In genomic region chr3:27222488-27222887, GRCm38 (mm10) we compare ENCODE assay signal across 26 mouse cellular contexts.
"Had no signal": no experiment of that assay in that cellular context is flagged by ENCODE, and none has a peak within 500 bp of the region (broad histone marks: within the 10 kb centered on the region; RNA-seq: fewer than 3 reads in every experiment).

No protein-coding gene starts in this region.

- H3K36me3 ChIP-seq: hindbrain, embryonic 10.5 days; hindbrain, embryonic 12.5 days; intestine, embryonic 15.5 days; limb, embryonic 10.5 days; limb, embryonic 12.5 days; liver, embryonic 13.5 days had no signal

- H3K27ac ChIP-seq: gastrocnemius, adult 2 months; heart, embryonic 10.5 days; hindbrain, embryonic 10.5 days; hindbrain, embryonic 12.5 days; hindbrain, embryonic 14.5 days; intestine, embryonic 15.5 days; layer of hippocampus, adult 2 months; left cerebral cortex, adult 2 months; limb, embryonic 10.5 days; limb, embryonic 12.5 days; liver, embryonic 13.5 days; liver, embryonic 15.5 days had no signal

- H3K9me3 ChIP-seq: heart, embryonic 10.5 days; heart, embryonic 12.5 days; hindbrain, embryonic 10.5 days; hindbrain, embryonic 12.5 days; intestine, embryonic 15.5 days; limb, embryonic 10.5 days; limb, embryonic 12.5 days; liver, embryonic 13.5 days; liver, embryonic 15.5 days had no signal

- H3K4me1 ChIP-seq: heart, embryonic 12.5 days; hindbrain, embryonic 10.5 days; hindbrain, embryonic 12.5 days; intestine, embryonic 15.5 days; liver, embryonic 13.5 days; liver, embryonic 15.5 days had no signal

- DNase-seq: gastrocnemius, adult 2 months; gastrocnemius, postnatal 10 days; gastrocnemius, postnatal 25 days; heart, adult 18-20 months; heart, postnatal 10 days; heart, postnatal 4 days; kidney, adult 18-20 months; kidney, adult 8-10 months; kidney, postnatal 10 days; kidney, postnatal 25 days; kidney, postnatal 4 days; liver, embryonic 13.5 days had no signal

- H3K27me3 ChIP-seq: heart, embryonic 12.5 days; hindbrain, embryonic 12.5 days; intestine, embryonic 15.5 days; limb, embryonic 12.5 days; liver, embryonic 13.5 days; liver, embryonic 15.5 days had no signal

- H3K9ac ChIP-seq: heart, embryonic 12.5 days; hindbrain, embryonic 12.5 days; hindbrain, embryonic 14.5 days; intestine, embryonic 15.5 days; limb, embryonic 12.5 days; liver, embryonic 13.5 days; liver, embryonic 15.5 days had no signal

- H3K4me2 ChIP-seq: heart, embryonic 12.5 days; hindbrain, embryonic 12.5 days; hindbrain, embryonic 14.5 days; intestine, embryonic 15.5 days; limb, embryonic 12.5 days; liver, embryonic 13.5 days; liver, embryonic 15.5 days had no signal

- ATAC-seq: hindbrain, embryonic 16.5 days; inflammation-experienced regulatory T-cells, adult 6 months; intestine, embryonic 15.5 days; intestine, postnatal 0 days had no signal

- H3K4me3 ChIP-seq: gastrocnemius, adult 2 months; heart, embryonic 10.5 days; heart, embryonic 12.5 days; hindbrain, embryonic 10.5 days; hindbrain, embryonic 12.5 days; intestine, embryonic 15.5 days; layer of hippocampus, adult 2 months; left cerebral cortex, adult 2 months; limb, embryonic 10.5 days; limb, embryonic 12.5 days; liver, embryonic 13.5 days; liver, embryonic 15.5 days had no signal
